Mouse (Mus musculus) liver, adult 2 months (tissue): Measurements from ENCODE around the gene Aurkb.

Experiments used
- CTCF ChIP-seq: fragments of 200-500 bp; IDR thresholded peaks from 2 replicates; pipeline ENCODE4 v1.5.1; 2011; ENCODE audit warnings: low read depth, low read length, control low read depth
- POLR2A ChIP-seq: fragments of 200-500 bp; IDR thresholded peaks from 2 replicates; pipeline ENCODE4 v1.6.1; 2011; ENCODE audit warnings: low read length, control low read depth; ENCODE audit not compliant: insufficient read depth; ENCODE audit errors: extremely low read depth

DNA sequence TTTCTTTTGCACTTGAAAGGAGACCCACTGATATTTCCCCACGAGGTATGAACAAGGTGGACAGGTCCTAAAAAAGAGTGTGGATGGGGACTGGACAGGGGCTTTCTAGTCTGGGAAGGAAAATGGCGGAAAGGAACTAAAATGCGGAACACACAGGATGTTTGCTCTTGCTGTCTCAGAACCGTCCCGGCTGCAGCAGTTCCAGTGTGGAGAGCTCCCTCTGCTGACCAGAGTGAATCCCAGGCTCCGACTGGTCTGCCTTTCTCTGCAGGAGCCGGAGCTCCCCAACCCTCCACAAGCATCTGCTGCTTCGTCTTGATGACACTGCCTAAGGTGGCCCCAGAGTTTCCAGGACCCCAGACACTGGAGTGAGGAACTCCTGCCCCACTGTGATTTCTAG, 9.6 kb upstream of the Aurkb start:
- TF ChIP-seq CTCF (peak; percentile 92), POLR2A (no peak)
